Mouse (Mus musculus): Measurements from ENCODE around the gene BC030500. TPM values are rescaled to one million over a fixed set of nuclear protein-coding genes. Genes with fewer than 3 reads are reported as not detected.

BC030500 gene
- total RNA-seq (2022), result not detected

- DNase-seq (ENCODE audit: low spot score in 2 of 2), result no peak
Observed at GRCm38 (mm10) chr8:58911677-58912076, at the start of gene BC030500. BC030500 (plus strand) TSS chr8:58911755.

- no peak for DNase-seq (ENCODE audit: low spot score in 2 of 2)
Observed at GRCm38 (mm10) chr8:58886405-58886804, 25.1 kb upstream of the BC030500 start.

- DNase-seq (ENCODE audit: low spot score in 2 of 2), result no peak
Observed at GRCm38 (mm10) chr8:58890591-58890990, 21.0 kb upstream of the BC030500 start.

DNA sequence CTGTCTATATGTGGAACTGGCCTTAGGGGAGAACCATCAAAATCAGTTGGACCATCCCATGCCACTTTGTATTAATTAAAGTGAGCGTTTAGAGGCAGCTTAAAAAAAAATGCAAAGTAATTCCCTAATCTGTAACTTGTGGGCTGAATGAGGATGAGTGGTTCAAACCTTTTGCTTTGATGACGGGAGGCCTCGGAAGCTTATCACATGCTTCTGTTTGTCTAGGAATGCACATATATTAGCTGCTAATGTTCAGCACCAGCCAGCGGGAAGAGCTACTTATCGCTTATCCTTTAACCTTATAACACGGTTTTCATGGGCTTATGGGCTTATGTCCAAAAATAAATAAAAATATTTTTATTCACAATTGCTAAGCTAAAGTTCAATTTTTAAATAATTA is 15.6 kb upstream of the BC030500 start:
- no peak for DNase-seq (ENCODE audit: low spot score in 2 of 2)

DNA sequence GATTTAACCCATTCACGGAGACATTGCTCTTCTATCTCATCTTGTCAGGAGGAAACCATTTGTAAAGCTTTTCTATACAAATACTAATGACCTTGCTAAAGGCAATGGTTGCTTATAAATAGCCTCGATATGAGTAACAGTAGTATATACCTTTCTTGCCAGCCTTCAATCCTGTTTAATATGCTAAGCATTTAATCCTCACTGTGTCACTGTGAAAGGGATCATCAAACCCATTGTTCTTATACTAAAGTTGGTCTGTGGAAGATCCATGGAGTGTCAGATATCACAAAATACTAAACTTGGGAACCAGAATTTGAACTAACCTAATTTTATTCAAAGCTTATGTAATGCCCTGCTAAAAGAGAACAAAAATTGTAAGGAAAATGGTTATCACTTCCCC is 7.1 kb upstream of the BC030500 start:
- no peak for DNase-seq (ENCODE audit: low spot score in 2 of 2)

DNA sequence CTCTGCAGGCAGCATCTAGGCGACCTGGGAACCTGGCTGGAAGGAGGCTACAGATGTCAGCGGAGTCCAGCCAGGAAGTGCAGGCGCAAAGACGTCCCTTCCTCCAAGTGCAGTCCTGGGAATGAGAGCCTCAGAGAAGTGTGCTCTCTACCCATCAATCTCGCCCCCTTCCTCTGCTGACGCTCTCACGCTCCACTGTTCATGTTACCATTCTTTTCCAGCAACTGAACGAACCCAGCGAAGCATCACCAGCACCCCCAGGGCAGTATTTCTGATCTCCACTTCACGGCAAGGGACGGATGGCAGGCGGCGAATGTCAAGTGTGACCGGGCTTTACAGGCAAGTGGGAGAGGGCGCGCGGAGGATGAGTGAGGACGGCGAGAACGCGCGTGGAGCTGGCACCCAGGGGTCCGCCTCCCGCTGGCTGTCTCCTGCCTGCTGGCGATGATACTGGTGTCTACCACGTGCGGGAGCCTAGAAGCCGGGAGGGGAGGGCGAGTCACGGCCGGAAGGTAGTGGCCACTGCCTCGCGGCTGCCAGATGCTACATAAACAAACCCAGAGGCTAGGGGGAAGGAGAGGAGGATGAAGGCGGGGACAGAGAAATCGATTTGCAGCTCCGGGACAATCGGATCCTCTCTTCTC is 763 bp downstream of the BC030500 start, which contains the start of gene Galntl6:
Gene Galntl6, minus strand, starts transcription at position 445 of the 644 bp plus-strand sequence.
- DNase-seq (ENCODE audit: low spot score in 2 of 2), result no peak

DNA sequence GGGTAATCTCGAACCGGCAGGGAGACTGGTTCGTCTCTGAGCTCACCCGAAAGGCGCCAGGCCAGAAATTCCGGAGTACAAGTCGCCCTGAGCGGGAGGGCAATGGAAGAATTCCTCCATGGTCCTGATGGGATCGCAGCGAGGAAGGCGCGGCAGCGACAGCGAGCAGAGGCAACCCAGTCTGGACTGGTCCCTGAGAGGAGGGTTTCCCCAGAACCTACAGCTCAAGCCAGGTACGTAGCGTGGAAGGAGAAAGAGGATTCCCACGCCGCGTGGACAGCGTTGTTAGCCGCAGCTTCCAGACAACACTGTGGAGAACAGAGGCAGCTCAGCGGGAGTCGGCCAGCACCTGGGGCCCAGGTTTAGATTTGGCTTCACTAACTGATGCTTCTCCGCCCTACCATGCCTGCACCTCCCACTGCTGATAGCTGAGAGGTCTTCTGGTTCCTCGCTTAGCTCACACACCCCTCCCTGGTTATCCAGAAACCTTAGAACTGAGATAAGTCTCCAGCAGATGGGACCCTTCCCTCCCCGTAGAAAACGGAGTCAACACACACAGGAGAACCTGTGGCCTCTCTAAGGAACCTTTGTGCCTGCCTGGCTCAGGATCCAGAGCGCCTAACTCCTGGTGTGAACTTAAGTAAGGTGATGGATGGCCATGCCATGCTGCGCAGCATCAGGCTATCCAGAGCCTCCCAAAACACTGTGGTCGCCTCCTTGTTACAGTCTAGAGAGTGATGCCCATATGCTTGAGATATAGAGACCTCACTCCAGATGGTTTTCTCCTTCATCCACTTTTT is 1.5 kb downstream of the BC030500 start:
- DNase-seq (ENCODE audit: low spot score in 2 of 2), result no peak

DNA sequence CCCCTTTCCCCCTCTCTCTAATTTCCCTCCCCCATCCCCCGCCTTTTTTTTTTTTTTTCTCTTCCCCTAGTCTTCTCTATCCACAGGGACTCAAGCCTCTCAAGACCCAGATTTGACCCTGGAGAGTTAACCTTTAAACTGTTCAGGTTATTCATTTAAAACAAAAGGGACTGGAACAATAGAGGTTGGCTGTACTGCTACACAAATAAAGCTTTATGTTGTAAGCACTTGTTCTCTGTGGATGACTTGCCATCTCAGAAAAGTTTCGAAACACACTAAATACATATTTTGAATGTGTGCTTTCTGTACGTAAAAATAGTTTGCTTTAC is 2.0 kb downstream of the BC030500 start:
- no peak for DNase-seq (ENCODE audit: low spot score in 2 of 2)

DNA sequence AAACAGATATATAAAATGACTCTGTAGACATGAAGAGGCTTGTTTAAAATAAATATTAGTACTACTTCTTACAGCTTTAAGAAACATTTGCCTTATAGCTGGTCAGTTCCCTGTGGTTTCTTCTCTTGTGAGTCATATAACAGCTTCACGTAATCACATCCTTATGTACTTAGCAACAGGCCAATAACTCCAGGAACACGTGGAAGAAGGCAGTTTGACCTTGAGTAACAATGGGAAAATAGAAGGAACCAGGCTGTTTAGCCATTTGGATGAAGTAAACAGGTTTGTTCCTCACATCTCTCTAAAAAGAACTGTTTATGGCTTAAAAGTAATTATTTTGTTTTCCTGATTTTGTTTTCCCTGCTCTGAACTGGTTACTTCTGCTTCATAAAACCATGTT is 3.6 kb downstream of the BC030500 start:
- no peak for DNase-seq (ENCODE audit: low spot score in 2 of 2)

DNA sequence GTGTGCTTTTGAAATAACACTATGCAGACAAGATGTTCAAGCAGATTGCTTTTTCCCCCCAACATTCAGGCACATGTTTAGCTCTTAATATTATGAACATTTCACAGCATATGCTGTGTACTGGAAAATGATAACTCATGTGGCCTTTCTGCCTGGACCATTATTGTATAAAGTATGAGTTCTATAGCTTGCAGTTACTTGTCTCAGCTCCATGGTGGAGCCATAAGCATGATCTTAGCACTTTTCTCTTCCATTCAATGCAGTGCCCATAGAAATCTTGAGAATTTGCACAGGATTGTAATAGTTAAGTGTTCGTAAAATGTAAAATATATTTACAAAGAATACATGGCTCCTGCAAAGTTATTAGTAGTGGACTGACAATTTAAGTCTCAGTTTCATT is 19.5 kb downstream of the BC030500 start:
- DNase-seq (ENCODE audit: low spot score in 2 of 2), result no peak

- DNase-seq (ENCODE audit: low spot score in 2 of 2), result no peak
Observed at GRCm38 (mm10) chr8:58943773-58944172, 32.2 kb downstream of the BC030500 start.

DNA sequence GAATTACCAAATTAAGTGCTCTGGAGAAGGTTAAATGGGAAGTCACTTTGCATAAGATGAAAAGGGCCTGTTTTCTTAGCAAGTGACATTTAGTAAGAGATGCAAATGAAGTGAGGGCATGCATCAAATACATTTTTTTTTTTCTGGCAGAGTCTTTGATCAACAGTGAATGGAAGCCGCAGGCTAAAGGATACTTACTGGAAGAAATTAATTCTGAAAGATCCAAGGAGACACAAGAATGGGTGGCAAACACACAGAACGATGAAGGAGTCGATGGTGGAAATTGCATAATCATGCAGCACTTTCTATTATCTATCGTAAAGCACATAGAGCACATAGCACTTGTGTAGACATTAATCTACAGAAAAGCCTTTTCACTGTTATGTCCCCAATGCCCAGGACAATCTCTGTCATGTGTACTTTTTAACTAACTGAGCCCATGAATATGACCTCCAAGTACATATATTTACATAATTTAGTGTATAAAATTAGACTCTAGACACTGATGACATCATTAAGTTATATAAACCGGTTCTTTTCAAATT is 45.7 kb downstream of the BC030500 start:
- no peak for DNase-seq (ENCODE audit: low spot score in 2 of 2)

Other genes with a start within 250 kb of the BC030500 start
- not detected for gene Galntl6, start 885 bp downstream of the BC030500 start, total RNA-seq (2022)

All from gastrocnemius, adult 8-10 months (tissue).